Mouse (Mus musculus) cortical plate, adult 2 months (tissue): Measurements from ENCODE around the gene Aagab.

Experiments used
- CTCF ChIP-seq: fragments of 200-500 bp; IDR thresholded peaks from 2 replicates; pipeline ENCODE4 v1.5.1; 2011; ENCODE audit warnings: mild to moderate bottlenecking, control low read depth, low read length; ENCODE audit not compliant: insufficient read depth; ENCODE audit errors: extremely low read depth
- POLR2A ChIP-seq: fragments of 200-500 bp; IDR thresholded peaks from 2 replicates; pipeline ENCODE4 v1.6.1; 2011; ENCODE audit warnings: mild to moderate bottlenecking, low read length, control low read depth; ENCODE audit not compliant: insufficient read depth; ENCODE audit errors: extremely low read depth

GRCm38 (mm10) chr9:63657167-63657566, 54.7 kb downstream of the Aagab start:
- no peak for TF ChIP-seq POLR2A
- TF ChIP-seq CTCF = no peak
